Mouse (Mus musculus) ES-E14 (cell line): ENCODE measurements around the gene Mboat2. TPM values are rescaled to one million over a fixed set of nuclear protein-coding genes. Genes with fewer than 3 reads are reported as not detected.

Experiments
- DNase-seq: peaks from one replicate; pipeline ENCODE4 v3.0.0-alpha.2; 2013; ENCODE audit warnings: low read depth, low spot score
- H3K27ac ChIP-seq: 2 replicates; pipeline ENCODE4 v1.5.1; 2012; ENCODE audit warnings: low read depth, mild to moderate bottlenecking, low read length, moderate library complexity, mixed read lengths; ENCODE audit not compliant: poor library complexity, insufficient read depth, severe bottlenecking
- H3K36me3 ChIP-seq: 2 replicates; pipeline ENCODE4 v1.6.1; 2012; ENCODE audit warnings: mild to moderate bottlenecking, low read length, moderate library complexity, mixed read lengths; ENCODE audit not compliant: control insufficient read depth, poor library complexity, insufficient read depth, severe bottlenecking
- H3K4me1 ChIP-seq, 2 experiments: fragments of 150-350 bp in 1 of 2; sonication (generic) in 1 of 2; 2 replicates each; pipeline ENCODE4 v1.6.1; 2012; ENCODE audit warnings: low read length in 2 of 2, mild to moderate bottlenecking in 1 of 2, mixed read lengths in 1 of 2; ENCODE audit not compliant: control insufficient read depth in 2 of 2, insufficient read depth in 2 of 2, poor library complexity in 1 of 2
- H3K4me3 ChIP-seq, 2 experiments: fragments of 150-350 bp in 1 of 2; sonication (generic) in 1 of 2; 2 replicates each; pipeline ENCODE4 v1.5.1; 2012; ENCODE audit warnings: low read length in 2 of 2, low read depth in 1 of 2, mild to moderate bottlenecking in 1 of 2, mixed read lengths in 1 of 2; ENCODE audit not compliant: insufficient read depth in 1 of 2, poor library complexity in 1 of 2, severe bottlenecking in 1 of 2
- H3K9ac ChIP-seq: 2 replicates; pipeline ENCODE4 v1.6.1; 2012; ENCODE audit warnings: low read depth, mild to moderate bottlenecking, low read length, mixed read lengths; ENCODE audit not compliant: poor library complexity, insufficient read depth, severe bottlenecking
- H3K9me3 ChIP-seq: fragments of 150-350 bp; sonication (generic); 2 replicates; pipeline ENCODE4 v1.6.1; 2012; ENCODE audit warnings: low read depth, mild to moderate bottlenecking, low read length; ENCODE audit not compliant: control insufficient read depth, insufficient read depth
- CHD2 ChIP-seq: IDR thresholded peaks from 2 replicates; pipeline ENCODE4 v1.6.1; 2014; ENCODE audit warnings: mild to moderate bottlenecking, low read depth, low read length, inconsistent platforms
- HCFC1 ChIP-seq: IDR thresholded peaks from 2 replicates; pipeline ENCODE4 v1.6.1; 2012; ENCODE audit warnings: low read length, inconsistent platforms, borderline replicate concordance; ENCODE audit not compliant: insufficient read depth
- MAFK ChIP-seq: IDR thresholded peaks from 2 replicates; pipeline ENCODE4 v1.6.1; 2014; ENCODE audit warnings: mild to moderate bottlenecking, low read depth, low read length, inconsistent platforms; ENCODE audit not compliant: insufficient read depth
- ZC3H11A ChIP-seq: IDR thresholded peaks from 2 replicates; pipeline ENCODE4 v1.6.1; 2012; ENCODE audit warnings: low read depth, mild to moderate bottlenecking, inconsistent platforms, low read length, borderline replicate concordance
- ZNF384 ChIP-seq: IDR thresholded peaks from 2 replicates; pipeline ENCODE4 v1.6.1; 2012; ENCODE audit warnings: low read depth, low read length, inconsistent platforms
- in situ Hi-C, 2 experiments: fragments of 600-800 bp; cut with MboI; formaldehyde crosslinking; loops; one replicate each; pipeline ENCODE4 v1.15.1; 2025; ENCODE audit warnings: low sequenced_read_pairs in 2 of 2, inconsistent platforms in 1 of 2; ENCODE audit not compliant: unreplicated experiment in 2 of 2
- total RNA-seq: library from RNA; depleted of rRNA; stranded (reverse); fragments of 300-350 nt; gene quantifications from 2 replicates; pipeline ENCODE4 v1.2.3, GENCODE M21; 2012

Mboat2 gene
- total RNA-seq, 1 experiment = 16.0 TPM

DNA sequence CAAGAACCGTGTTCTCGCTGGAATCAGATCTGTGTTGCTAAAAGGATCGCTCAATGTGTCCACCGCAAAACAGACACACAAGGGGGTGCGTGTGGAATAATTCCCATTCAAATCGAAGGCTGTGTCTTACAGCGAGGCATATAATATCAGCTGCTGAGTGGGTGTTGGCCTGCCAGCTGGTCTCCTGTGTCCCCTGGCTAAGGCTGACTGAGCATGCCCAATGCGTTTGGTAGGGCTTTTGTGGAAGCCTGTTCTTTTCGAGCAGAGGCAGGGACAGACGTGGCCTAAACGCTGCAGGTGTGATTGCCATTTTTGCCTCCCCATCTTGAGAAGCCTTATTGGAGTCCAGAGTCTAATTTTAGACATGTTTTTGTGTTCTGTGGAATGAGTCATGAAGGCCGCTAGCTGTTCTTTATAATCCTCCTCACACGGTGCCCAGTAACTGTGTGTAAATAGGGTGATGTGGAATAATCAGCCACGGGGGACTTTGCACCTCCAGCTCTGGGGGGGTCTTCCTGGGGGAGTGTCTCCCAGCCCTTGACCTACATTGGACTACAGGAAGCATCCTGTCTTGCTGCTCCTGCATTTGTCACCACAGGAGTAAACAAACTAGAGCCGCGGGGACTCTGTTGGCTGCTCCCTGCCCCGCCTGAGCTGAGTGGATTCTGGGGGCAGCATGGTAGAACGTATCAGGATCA lies 97.5 kb downstream of the Mboat2 start:
- no peak for DNase-seq
- Histone ChIP-seq H3K9ac (no peak overlapping the region), H3K36me3 (no peaks in the 10 kb centered on the region), H3K9me3 (no peaks in the 10 kb centered on the region), H3K27ac (no peak overlapping the region), H3K4me1 (0 out of 4 replicates have a peak, but pooled peaks cover 0 to 2% of the 10 kb centered on the region in 2 experiments), H3K4me3 (no peak overlapping the region)
- in situ Hi-C loops = no loop called here
- TF ChIP-seq CHD2 (no peak), ZNF384 (no peak), MAFK (no peak), ZC3H11A (no peak), HCFC1 (no peak)

DNA sequence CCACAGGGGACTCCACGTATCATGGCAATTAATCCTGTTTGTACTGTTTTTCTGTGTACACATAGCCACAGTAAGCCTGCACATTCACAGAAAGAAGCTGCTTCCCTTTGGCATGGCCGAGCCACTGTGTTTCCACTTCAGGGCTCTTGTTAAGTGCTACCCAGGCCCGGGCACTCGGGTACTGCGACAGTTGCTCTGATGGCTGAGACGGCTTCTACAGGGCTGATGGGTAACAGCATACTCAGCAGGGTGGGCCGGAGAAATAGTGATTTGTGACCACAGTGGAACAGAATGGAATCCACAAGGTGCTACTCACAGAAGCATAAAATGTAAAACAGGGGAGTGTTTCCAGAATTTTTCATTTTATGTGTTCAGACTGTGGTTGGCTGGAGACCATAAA lies 98.4 kb downstream of the Mboat2 start:
- TF ChIP-seq CHD2 (no peak), ZNF384 (no peak), ZC3H11A (no peak)
- Histone ChIP-seq H3K36me3 (no peaks in the 10 kb centered on the region), H3K9me3 (no peaks in the 10 kb centered on the region), H3K4me3 (no peak overlapping the region), H3K27ac (no peak overlapping the region), H3K9ac (no peak overlapping the region), H3K4me1 (peaks cover 2 to 4% of the 10 kb centered on the region in 2 experiments; a peak in 1 of 4 replicates)
- in situ Hi-C loops = no loop called here
- no peak for DNase-seq

DNA sequence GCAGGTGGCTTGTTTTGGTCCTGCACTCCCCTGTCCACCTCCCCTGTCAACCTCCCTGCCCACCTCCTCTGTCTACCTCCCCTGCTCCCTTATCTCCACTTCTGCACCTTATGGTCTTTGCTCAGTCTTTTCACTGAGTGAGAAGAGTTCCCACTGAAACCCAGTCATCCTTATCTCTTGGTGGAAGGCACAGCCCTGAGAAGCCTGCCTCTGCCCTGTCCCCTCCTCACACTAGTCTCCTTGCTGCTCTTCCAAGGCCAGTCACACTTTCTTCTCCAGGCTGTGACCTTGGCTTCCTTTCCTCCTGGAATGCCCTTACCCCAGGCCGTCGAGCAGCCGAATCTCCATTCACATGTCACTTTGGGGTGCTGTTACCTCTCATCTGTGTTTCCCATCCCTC lies 100.1 kb downstream of the Mboat2 start:
- no peak overlapping the region for H3K9ac ChIP-seq
- H3K4me3 ChIP-seq = no peak overlapping the region
- TF ChIP-seq MAFK (no peak), HCFC1 (no peak), ZNF384 (no peak), CHD2 (no peak), ZC3H11A (no peak)
- peaks cover 2 to 4% of the 10 kb centered on the region in 2 experiments; a peak in 1 of 4 replicates for H3K4me1 ChIP-seq
- no peaks in the 10 kb centered on the region for H3K36me3 ChIP-seq
- H3K27ac ChIP-seq = no peak overlapping the region
- no peaks in the 10 kb centered on the region for H3K9me3 ChIP-seq
- DNase-seq = no peak
- in situ Hi-C loops = no loop called here

DNA sequence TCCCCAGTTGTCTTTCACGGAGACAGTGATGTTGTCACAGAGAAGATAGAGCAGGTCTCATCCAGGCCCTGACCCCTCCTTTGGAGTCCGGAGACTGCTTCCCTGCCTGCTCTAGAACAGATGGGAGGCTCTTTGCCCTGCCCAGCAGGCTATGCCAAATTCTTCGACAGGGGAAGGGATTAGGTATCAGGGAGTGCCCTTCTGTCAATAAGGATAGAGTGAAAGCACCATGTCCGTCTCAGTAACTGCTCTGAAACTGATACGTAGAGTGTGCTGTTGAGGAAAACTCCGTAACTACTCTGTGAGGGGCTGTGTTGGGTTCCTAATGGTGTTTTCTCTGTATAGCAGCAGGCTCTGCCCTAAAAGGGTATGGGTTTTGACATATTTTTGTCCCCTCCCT lies 101.4 kb downstream of the Mboat2 start:
- Histone ChIP-seq H3K36me3 (no peaks in the 10 kb centered on the region), H3K4me1 (peaks cover 2 to 7% of the 10 kb centered on the region in 2 experiments; a peak in 1 of 4 replicates), H3K9me3 (no peaks in the 10 kb centered on the region), H3K9ac (no peak overlapping the region), H3K4me3 (no peak overlapping the region), H3K27ac (no peak overlapping the region)
- TF ChIP-seq CHD2 = no peak
- TF ChIP-seq HCFC1 = no peak
- TF ChIP-seq MAFK = no peak
- no peak for TF ChIP-seq ZNF384
- TF ChIP-seq ZC3H11A = no peak
- no peak for DNase-seq
- in situ Hi-C loops = no loop called here
